Mouse (Mus musculus): ENCODE measurements around the gene Mxra7.

- TF ChIP-seq POLR2A (IDR thresholded peaks at IDR 0.05; ENCODE audit: borderline replicate concordance, extremely low read depth, low read depth, low read length) = peak; percentile 37; the same call in 1 of the 2 replicates
- no peak for TF ChIP-seq CTCF (IDR thresholded peaks at IDR 0.05; ENCODE audit: insufficient read depth, low read length)
Observed at GRCm38 (mm10) chr11:116843261-116844233, 15.7 kb upstream of the Mxra7 start, which contains the start of the genes Mettl23 and Jmjd6.
